Mouse (Mus musculus) kidney, adult 10 weeks (tissue): ENCODE data around the gene Pbx1. TPM values are rescaled to one million over a fixed set of nuclear protein-coding genes. Genes with fewer than 3 reads are reported as not detected.

Source experiments
- polyA plus RNA-seq: library from polyadenylated mRNA; stranded (reverse); fragments of 350-450 nt; fragmentation: Illumina TruSeq; extraction: RNeasy Lipid Tissue Mini Kit (QIAGEN cat#74804); gene quantifications from one replicate; pipeline ENCODE4 v1.2.3, GENCODE M21; 2014; ENCODE audit warnings: low read depth, low replicate concordance

Pbx1 gene
- 50.4 TPM for polyA plus RNA-seq

GRCm38 (mm10) chr1:168432232-168432280 is at the start of gene Pbx1:
Gene Pbx1 (minus strand): TSS chr1:168432270.

